Mouse (Mus musculus): Measurements from ENCODE around the gene Gps1. TPM values are rescaled to one million over a fixed set of nuclear protein-coding genes. Genes with fewer than 3 reads are reported as not detected.

Gene Gps1
- polyA plus RNA-seq, 1 experiment: 179 TPM

DNA sequence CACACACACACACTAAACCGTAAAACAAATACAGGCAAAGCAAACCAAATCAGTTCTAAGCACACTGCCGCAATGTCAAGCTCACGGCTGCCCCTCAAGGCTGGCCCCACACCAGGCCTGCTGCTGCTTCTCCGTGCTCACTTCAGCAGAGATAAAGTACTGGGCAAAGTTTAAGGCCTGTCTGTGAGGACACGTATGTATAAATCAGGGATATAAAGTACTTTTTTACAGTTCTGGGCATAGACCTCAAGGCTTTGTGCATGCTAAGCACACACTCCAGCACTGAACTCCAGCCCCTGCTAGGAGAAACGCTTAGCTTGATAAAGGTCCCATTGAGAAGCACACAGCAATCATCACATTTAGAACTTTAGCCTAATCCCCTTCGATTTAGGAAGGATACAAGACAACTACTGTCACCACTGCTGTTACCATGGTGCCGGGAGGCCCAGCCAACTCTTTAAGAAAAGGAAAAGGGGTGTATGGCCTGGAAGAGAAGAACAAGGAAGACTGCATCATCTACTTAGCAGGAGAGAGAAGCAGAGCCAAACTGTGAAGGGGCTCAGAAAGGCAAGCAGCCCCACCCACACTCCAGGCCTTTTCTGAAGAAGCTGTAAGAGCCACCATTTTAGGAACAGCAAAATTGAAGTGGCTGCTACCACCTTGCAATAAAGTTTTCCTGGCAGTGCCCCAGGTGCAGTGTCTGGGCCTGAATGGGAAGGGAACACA is 49.6 kb downstream of the Gps1 start:
- Histone ChIP-seq H3K4me2 (ENCODE audit: low read depth) (no peak overlapping the region), H3ac (ENCODE audit: control insufficient read depth, insufficient read length) (no peak overlapping the region), H3K79me2 (ENCODE audit: control insufficient read depth, insufficient read depth) (no peaks in the 10 kb centered on the region), H3K27me3 (ENCODE audit: control insufficient read depth, insufficient read depth, insufficient read length) (no peaks in the 10 kb centered on the region), H3K36me3 (ENCODE audit: control insufficient read depth, insufficient read depth) (no peaks in the 10 kb centered on the region), H3K4me3 (no peak overlapping the region)
- TF ChIP-seq TCF12 (IDR thresholded peaks at IDR 0.05; ENCODE audit: insufficient read depth, poor library complexity, severe bottlenecking): no peak
- TF ChIP-seq POLR2A (IDR thresholded peaks at IDR 0.05; ENCODE audit: insufficient read length, low read depth): no peak
- no peak for TF ChIP-seq TCF3 (IDR thresholded peaks at IDR 0.05; ENCODE audit: insufficient read length, low read depth)
- TF ChIP-seq REST (IDR thresholded peaks at IDR 0.05; ENCODE audit: insufficient read depth, insufficient read length): no peak
- TF ChIP-seq MYOG (IDR thresholded peaks at IDR 0.05; ENCODE audit: control insufficient read depth in 1 of 3, insufficient read depth in 1 of 3, insufficient read length in 2 of 3, low read depth in 2 of 3): no peak
- TF ChIP-seq SRF (IDR thresholded peaks at IDR 0.05; ENCODE audit: control insufficient read depth, insufficient read length, low read depth): no peak
- TF ChIP-seq USF1 (IDR thresholded peaks at IDR 0.05; ENCODE audit: low read depth): no peak
- TF ChIP-seq CEBPB (IDR thresholded peaks at IDR 0.05; ENCODE audit: insufficient read depth, poor library complexity, severe bottlenecking): no peak
- no peak for TF ChIP-seq MYOD1 (IDR thresholded peaks at IDR 0.05; ENCODE audit: control insufficient read depth in 1 of 3, insufficient read length in 2 of 3, low read depth in 2 of 3)
- no peak for TF ChIP-seq E2F4 (IDR thresholded peaks at IDR 0.05; ENCODE audit: insufficient read depth)
- no peak for TF ChIP-seq MAX (IDR thresholded peaks at IDR 0.05; ENCODE audit: low read depth)
- TF ChIP-seq POLR2AphosphoS2 (IDR thresholded peaks at IDR 0.05; ENCODE audit: insufficient read length, low read depth): no peak

Other genes starting within 250 kb of the Gps1 start
- gene Mcrip1, start 234.5 kb upstream of the Gps1 start, polyA plus RNA-seq (2012; fragmentation: generic; extraction: Trizol): 237 TPM
- 1.0 TPM for gene Ppp1r27, start 233.1 kb upstream of the Gps1 start, polyA plus RNA-seq (2012; fragmentation: generic; extraction: Trizol)
- 444 TPM for gene P4hb, start 211.0 kb upstream of the Gps1 start, polyA plus RNA-seq (2012; fragmentation: generic; extraction: Trizol)
- gene Arhgdia, start 202.6 kb upstream of the Gps1 start, polyA plus RNA-seq (2012; fragmentation: generic; extraction: Trizol): 837 TPM
- gene Alyref, start 185.9 kb upstream of the Gps1 start, polyA plus RNA-seq (2012; fragmentation: generic; extraction: Trizol): 113 TPM
- gene Anapc11, start 185.9 kb upstream of the Gps1 start, polyA plus RNA-seq (2012; fragmentation: generic; extraction: Trizol): 184 TPM
- 0.32 TPM for gene Npb, start 175.8 kb upstream of the Gps1 start, polyA plus RNA-seq (2012; fragmentation: generic; extraction: Trizol)
- gene Pcyt2, start 166.3 kb upstream of the Gps1 start, polyA plus RNA-seq (2012; fragmentation: generic; extraction: Trizol): 117 TPM
- gene Sirt7, start 159.0 kb upstream of the Gps1 start, polyA plus RNA-seq (2012; fragmentation: generic; extraction: Trizol): 29.9 TPM
- gene Mafg, start 150.7 kb upstream of the Gps1 start, polyA plus RNA-seq (2012; fragmentation: generic; extraction: Trizol): 43.1 TPM
- gene Pycr1, start 140.5 kb upstream of the Gps1 start, polyA plus RNA-seq (2012; fragmentation: generic; extraction: Trizol): 56.9 TPM
- 4.6 TPM for gene Myadml2, start 136.1 kb upstream of the Gps1 start, polyA plus RNA-seq (2012; fragmentation: generic; extraction: Trizol)
- gene Notum, start 123.1 kb upstream of the Gps1 start, polyA plus RNA-seq (2012; fragmentation: generic; extraction: Trizol): 0.19 TPM
- gene Aspscr1, start 111.3 kb upstream of the Gps1 start, polyA plus RNA-seq (2012; fragmentation: generic; extraction: Trizol): 65.9 TPM
- gene Cenpx, start 70.5 kb upstream of the Gps1 start, polyA plus RNA-seq (2012; fragmentation: generic; extraction: Trizol): 42.5 TPM
- gene Lrrc45, start 70.3 kb upstream of the Gps1 start, polyA plus RNA-seq (2012; fragmentation: generic; extraction: Trizol): 10.6 TPM
- gene Rac3, start 62.8 kb upstream of the Gps1 start, polyA plus RNA-seq (2012; fragmentation: generic; extraction: Trizol): 1.9 TPM
- gene Dcxr, start 57.0 kb upstream of the Gps1 start, polyA plus RNA-seq (2012; fragmentation: generic; extraction: Trizol): 21.2 TPM
- 183 TPM for gene Cbr2, start 52.2 kb upstream of the Gps1 start, polyA plus RNA-seq (2012; fragmentation: generic; extraction: Trizol)
- gene Hmga1b, start 21.5 kb upstream of the Gps1 start, polyA plus RNA-seq (2012; fragmentation: generic; extraction: Trizol): 130 TPM
- gene Rfng, start 65 bp upstream of the Gps1 start, polyA plus RNA-seq (2012; fragmentation: generic; extraction: Trizol): 19.7 TPM
- 58.3 TPM for gene Dus1l, start 12.1 kb downstream of the Gps1 start, polyA plus RNA-seq (2012; fragmentation: generic; extraction: Trizol)
- gene Fasn, start 40.3 kb downstream of the Gps1 start, polyA plus RNA-seq (2012; fragmentation: generic; extraction: Trizol): 226 TPM
- 1.8 TPM for gene Ccdc57, start 148.6 kb downstream of the Gps1 start, polyA plus RNA-seq (2012; fragmentation: generic; extraction: Trizol)
- gene Slc16a3, start 164.2 kb downstream of the Gps1 start, polyA plus RNA-seq (2012; fragmentation: generic; extraction: Trizol): 9.7 TPM
- gene Csnk1d, start 207.1 kb downstream of the Gps1 start, polyA plus RNA-seq (2012; fragmentation: generic; extraction: Trizol): 79.5 TPM

Data from myocyte (in vitro differentiated cells).